ENCODE assay signal across 8 mouse cellular contexts in genomic region chr3:69318131-69318951, GRCm38 (mm10). TPM values are rescaled to one million over a fixed set of nuclear protein-coding genes. Genes with fewer than 3 reads are reported as not detected.
DNase-seq lines count a peak whose midpoint lies in the region; ATAC-seq lines count a peak whose summit lies in the region.

No protein-coding gene starts in this region.

- H3K4me2 ChIP-seq in embryonic facial prominence, embryonic 11.5 days (ENCODE audit: low read depth, low read length): peak overlapping the region; percentile 81
- peak overlapping the region; percentile 95 for H3K4me2 ChIP-seq in heart, embryonic 16.5 days (ENCODE audit: low read depth, low read length)
- H3K4me2 ChIP-seq in stomach, embryonic 14.5 days (replicated peaks; ENCODE audit: low read depth, low read length): peak overlapping the region; percentile 82

- H3K4me1 ChIP-seq in embryonic facial prominence, embryonic 11.5 days (ENCODE audit: control insufficient read depth, insufficient read depth, low read length): no peaks in the 10 kb centered on the region
- H3K4me1 ChIP-seq in heart, embryonic 16.5 days (ENCODE audit: control insufficient read depth, insufficient read depth, low read length): peaks cover 10% of the 10 kb centered on the region; the same call in 1 of the 2 replicates
- H3K4me1 ChIP-seq in stomach, embryonic 14.5 days (ENCODE audit: control insufficient read depth, insufficient read depth, low read length): peaks cover 19% of the 10 kb centered on the region; the same call in 1 of the 2 replicates

- H3K36me3 ChIP-seq in embryonic facial prominence, embryonic 11.5 days (replicated peaks; ENCODE audit: control insufficient read depth, insufficient read depth, low read depth, low read length): no peaks in the 10 kb centered on the region
- H3K36me3 ChIP-seq in heart, embryonic 16.5 days (ENCODE audit: control insufficient read depth, insufficient read depth): no peaks in the 10 kb centered on the region
- H3K36me3 ChIP-seq in stomach, embryonic 14.5 days (ENCODE audit: control insufficient read depth, insufficient read depth, low read length): no peaks in the 10 kb centered on the region

- peak overlapping the region; percentile 78; the same call in 1 of the 2 replicates for H3K9ac ChIP-seq in embryonic facial prominence, embryonic 11.5 days (replicated peaks; ENCODE audit: low read length)
- H3K9ac ChIP-seq in heart, embryonic 16.5 days (ENCODE audit: low read length): peak overlapping the region; percentile 88
- H3K9ac ChIP-seq in stomach, embryonic 14.5 days (replicated peaks; ENCODE audit: low read depth, low read length): peak overlapping the region; percentile 61; the same call in 1 of the 2 replicates

- no peak for ATAC-seq in embryonic facial prominence, embryonic 11.5 days (replicated peaks; ENCODE audit: insufficient number of reproducible peaks, low FRiP score, low TSS enrichment, low read depth)
- no peak for ATAC-seq in heart, embryonic 16.5 days (replicated peaks; ENCODE audit: extremely low read depth, insufficient read depth, low FRiP score)
- no peak for ATAC-seq in stomach, embryonic 14.5 days (ENCODE audit: insufficient number of reproducible peaks, insufficient read depth, low FRiP score, low read depth)

- peak; percentile 92 for DNase-seq in 416B (ENCODE audit: low read depth)
- peak; percentile 19 for DNase-seq in T-cell, adult 2 months (ENCODE audit: low spot score)
- DNase-seq in embryonic facial prominence, embryonic 11.5 days (ENCODE audit: low spot score): peak; percentile 67
- DNase-seq in kidney, postnatal 36 days: peak; percentile 59 to 72
- DNase-seq in mesoderm, embryonic 11.5 days (ENCODE audit: low read depth, low spot score): peak; percentile 82
- DNase-seq in layer of hippocampus, adult 8-10 months (ENCODE audit: low spot score in 2 of 2): no peak

- no peak overlapping the region for H3K27ac ChIP-seq in embryonic facial prominence, embryonic 11.5 days (replicated peaks; ENCODE audit: low read depth, low read length)
- no peak overlapping the region; the same call in 1 of the 2 replicates for H3K27ac ChIP-seq in heart, embryonic 16.5 days (ENCODE audit: low read length)
- no peak overlapping the region for H3K27ac ChIP-seq in stomach, embryonic 14.5 days (ENCODE audit: low read length)

- H3K4me3 ChIP-seq in embryonic facial prominence, embryonic 11.5 days (ENCODE audit: low read depth, low read length): peak overlapping the region; percentile 63
- peak overlapping the region; percentile 90 for H3K4me3 ChIP-seq in heart, embryonic 16.5 days (ENCODE audit: low read length)
- peak overlapping the region; percentile 68 for H3K4me3 ChIP-seq in stomach, embryonic 14.5 days (ENCODE audit: low read depth, low read length)

- H3K27me3 ChIP-seq in embryonic facial prominence, embryonic 11.5 days (ENCODE audit: control insufficient read depth, insufficient read depth, low read length): no peaks in the 10 kb centered on the region
- H3K27me3 ChIP-seq in heart, embryonic 16.5 days (ENCODE audit: control insufficient read depth, insufficient read depth, low read length): no peaks in the 10 kb centered on the region
- no peaks in the 10 kb centered on the region for H3K27me3 ChIP-seq in stomach, embryonic 14.5 days (ENCODE audit: control insufficient read depth, insufficient read depth, low read length)

- no peaks in the 10 kb centered on the region for H3K9me3 ChIP-seq in embryonic facial prominence, embryonic 11.5 days (replicated peaks; ENCODE audit: control insufficient read depth, low read length)
- no peaks in the 10 kb centered on the region for H3K9me3 ChIP-seq in heart, embryonic 16.5 days (replicated peaks; ENCODE audit: control insufficient read depth, low read length)
- no peaks in the 10 kb centered on the region for H3K9me3 ChIP-seq in stomach, embryonic 14.5 days (ENCODE audit: control insufficient read depth, low read depth, low read length)

- WGBS in embryonic facial prominence, embryonic 11.5 days: 7% methylated on average over 25 of the region's 25 CpGs
- 6% methylated on average over 25 of the region's 25 CpGs for WGBS in heart, embryonic 16.5 days
- 3% methylated on average over 25 of the region's 25 CpGs for WGBS in stomach, embryonic 14.5 days

RNA-seq across cellular contexts. Expression of gene Ppm1l, which starts 1.7 kb away (rescaled TPM):
- 9.3 and 10.4 TPM in 2 replicates for polyA plus RNA-seq in embryonic facial prominence, embryonic 11.5 days (2014; fragmentation: Nextera tagmentation; extraction: Ambion mirVana)
- 8.4 and 9.9 TPM in 2 replicates for polyA plus RNA-seq in heart, embryonic 16.5 days (2015; fragmentation: Nextera tagmentation; extraction: Ambion mirVana)
- polyA plus RNA-seq in stomach, embryonic 14.5 days (2014; fragmentation: Nextera tagmentation; extraction: Ambion mirVana): 8.0 and 10.4 TPM in 2 replicates
- 10 to 100 TPM; 49.6 to 54.8 (median 52.7) TPM for total RNA-seq in layer of hippocampus, adult 8-10 months (2022)

Comparison
In these comparisons a context has a peak if more than half of its experiments do, and no peak if none do; other contexts are left out.
1. DNase-seq: peak in 416B (single experiment), T-cell, adult 2 months (single experiment), embryonic facial prominence, embryonic 11.5 days (single experiment), kidney, postnatal 36 days (2 of 2) and mesoderm, embryonic 11.5 days (single experiment); none in layer of hippocampus, adult 8-10 months (0 of 2).
2. Peak in every context shown above with its lines, with median percentiles within 50 percentile points of each other: H3K4me2 ChIP-seq, H3K4me3 ChIP-seq and H3K9ac ChIP-seq.